Mouse (Mus musculus) heart, postnatal 10 days (tissue): Measurements from ENCODE around the gene Kctd7. TPM values are rescaled to one million over a fixed set of nuclear protein-coding genes. Genes with fewer than 3 reads are reported as not detected.

ENCODE experiments used
- DNase-seq, 2 experiments: peaks; one replicate each; pipeline ENCODE4 v3.0.0; 2021
- intact Hi-C: fragments of 180-260 bp; cut with DNase I; formaldehyde crosslinking; loops from one replicate; pipeline ENCODE4 v1.15.1; 2025
- total RNA-seq, 2 experiments: library from RNA; stranded (reverse); gene quantifications; 2 replicates each; pipeline ENCODE4 v1.2.3; 2021

Kctd7 gene
- total RNA-seq, 2 experiments from 2014 or later = 2.5 to 3.9 TPM

GRCm38 (mm10) chr5:130142041-130142440, 2.6 kb upstream of the Kctd7 start:
- peak in 1 of 2 experiments; percentile 29 for DNase-seq
- intact Hi-C loops = no loop called here

- intact Hi-C loops = no loop called here
- DNase-seq = no peak
These were observed 1.6 kb upstream of the Kctd7 start for GRCm38 (mm10) chr5:130143101-130143500.

GRCm38 (mm10) chr5:130143977-130144333, 706 bp upstream of the Kctd7 start:
- peak; percentile 83 to 85 for DNase-seq
- intact Hi-C loops = no loop called here

- no peak for DNase-seq
- intact Hi-C loops = no loop called here
These were observed 1.3 kb downstream of the Kctd7 start for GRCm38 (mm10) chr5:130145961-130146360.

GRCm38 (mm10) chr5:130149726-130150310, 5.2 kb downstream of the Kctd7 start:
- intact Hi-C loops = no loop called here

GRCm38 (mm10) chr5:130154286-130154685, 9.6 kb downstream of the Kctd7 start:
- DNase-seq = no peak
- intact Hi-C loops = no loop called here

More at GRCm38 (mm10) chr5:130149726-130150310, 5.2 kb downstream of the Kctd7 start:
- no peak for DNase-seq

- intact Hi-C loops = no loop called here
These were observed 13.9 kb downstream of the Kctd7 start for GRCm38 (mm10) chr5:130158545-130158944.

GRCm38 (mm10) chr5:130159761-130160201, 15.1 kb downstream of the Kctd7 start:
- DNase-seq = no peak
- intact Hi-C loops = no loop called here

More at GRCm38 (mm10) chr5:130158545-130158944, 13.9 kb downstream of the Kctd7 start:
- DNase-seq = no peak

- intact Hi-C loops = loop anchor here (1.0 kb wide), 1 partner anchor 140 kb away; no protein-coding TSS in a partner anchor
- DNase-seq = peak; percentile 75 to 88
These were observed 19.0 kb downstream of the Kctd7 start for GRCm38 (mm10) chr5:130163670-130164069.

GRCm38 (mm10) chr5:130165213-130165612, 20.6 kb downstream of the Kctd7 start:
- intact Hi-C loops = no loop called here
- no peak for DNase-seq

- intact Hi-C loops = no loop called here
- DNase-seq = peak in 1 of 2 experiments; percentile 23
These were observed 24.4 kb downstream of the Kctd7 start for GRCm38 (mm10) chr5:130169109-130169508.

GRCm38 (mm10) chr5:130170666-130171422, 26.2 kb downstream of the Kctd7 start:
- intact Hi-C loops = loop anchor here (5.0 kb wide), 1 partner anchor 51 kb away; no protein-coding TSS in a partner anchor
- no peak for DNase-seq

- intact Hi-C loops = loop anchor here (5.0 kb wide), 1 partner anchor 51 kb away; no protein-coding TSS in a partner anchor
- peak; percentile 97 to 98 for DNase-seq
These were observed 26.8 kb downstream of the Kctd7 start, which contains the start of gene Rabgef1 for GRCm38 (mm10) chr5:130171423-130171954. Rabgef1 (plus strand) TSS chr5:130171798.

GRCm38 (mm10) chr5:130171956-130172601, 27.4 kb downstream of the Kctd7 start:
- intact Hi-C loops = loop anchor here (5.0 kb wide), 1 partner anchor 50 kb away; no protein-coding TSS in a partner anchor
- peak in 1 of 2 experiments; percentile 73 for DNase-seq

GRCm38 (mm10) chr5:130173012-130173411, 28.4 kb downstream of the Kctd7 start:
- no peak for DNase-seq
- intact Hi-C loops = loop anchor here (5.0 kb wide), 1 partner anchor 49 kb away; no protein-coding TSS in a partner anchor

GRCm38 (mm10) chr5:130177871-130178270, 33.2 kb downstream of the Kctd7 start:
- DNase-seq = no peak
- intact Hi-C loops = loop anchor here (5.0 kb wide), 1 partner anchor 74 kb away; no protein-coding TSS in a partner anchor

GRCm38 (mm10) chr5:130180362-130180761, 35.7 kb downstream of the Kctd7 start:
- intact Hi-C loops = no loop called here
- peak in 1 of 2 experiments; percentile 20 for DNase-seq

GRCm38 (mm10) chr5:130181740-130182540, 37.3 kb downstream of the Kctd7 start:
- DNase-seq = no peak
- intact Hi-C loops = no loop called here

GRCm38 (mm10) chr5:130182541-130182821, 37.8 kb downstream of the Kctd7 start:
- intact Hi-C loops = no loop called here

GRCm38 (mm10) chr5:130184193-130184856, 39.7 kb downstream of the Kctd7 start:
- intact Hi-C loops = no loop called here
- DNase-seq = no peak

More at GRCm38 (mm10) chr5:130182541-130182821, 37.8 kb downstream of the Kctd7 start:
- DNase-seq = no peak
